20 mouse cellular contexts compared by ENCODE assay signal in genomic region chr16:43653288-43653687, GRCm38 (mm10). TPM values are rescaled to one million over a fixed set of nuclear protein-coding genes. Genes with fewer than 3 reads are reported as not detected.
"Had no signal": no experiment of that assay in that cellular context is flagged by ENCODE, and none has a peak within 500 bp of the region (broad histone marks: within the 10 kb centered on the region; RNA-seq: fewer than 3 reads in every experiment).

No protein-coding gene starts in this region.

- H3K9ac ChIP-seq: neural tube, embryonic 13.5 days; neural tube, embryonic 15.5 days; stomach, embryonic 15.5 days had no signal

- DNase-seq: retina, postnatal 1 day; right cerebral cortex, adult 18-20 months; right cerebral cortex, postnatal 14 days; right cerebral cortex, postnatal 25 days; right cerebral cortex, postnatal 4 days; spleen, adult 18-20 months; thymus, adult 18-20 months; thymus, adult 2 months; thymus, postnatal 14 days; thymus, postnatal 25 days; thymus, postnatal 36 days; thymus, postnatal 4 days had no signal

- H3K27ac ChIP-seq: neural tube, embryonic 13.5 days; neural tube, embryonic 15.5 days; stomach, embryonic 15.5 days; stomach, postnatal 0 days had no signal

- H3K27me3 ChIP-seq: neural tube, embryonic 13.5 days; neural tube, embryonic 15.5 days; stomach, embryonic 15.5 days had no signal

- H3K4me2 ChIP-seq: neural tube, embryonic 13.5 days; neural tube, embryonic 15.5 days; stomach, embryonic 15.5 days had no signal

- H3K36me3 ChIP-seq: neural tube, embryonic 13.5 days; neural tube, embryonic 15.5 days; stomach, embryonic 15.5 days had no signal

- H3K4me3 ChIP-seq: neural tube, embryonic 13.5 days; neural tube, embryonic 15.5 days; stomach, embryonic 15.5 days had no signal

- H3K4me1 ChIP-seq: neural tube, embryonic 13.5 days; neural tube, embryonic 15.5 days; stomach, embryonic 15.5 days had no signal

- H3K9me3 ChIP-seq: neural tube, embryonic 13.5 days; neural tube, embryonic 15.5 days; stomach, embryonic 15.5 days had no signal

RNA-seq across cellular contexts. Expression of gene Tigit, which starts 10.7 kb away (rescaled TPM):
- total RNA-seq: neutrophil, adult 5-6 weeks had no signal
- polyA plus RNA-seq: neural tube, embryonic 13.5 days; neural tube, embryonic 15.5 days; stomach, embryonic 14.5 days; stomach, embryonic 15.5 days; stomach, embryonic 16.5 days; stomach, postnatal 0 days; testis, adult 2 months had no signal
